Mouse (Mus musculus): ENCODE data around the gene Tmem221. TPM values are rescaled to one million over a fixed set of nuclear protein-coding genes. Genes with fewer than 3 reads are reported as not detected.
A peak's percentile ranks its signal among the peaks of the same experiment; 100 is the strongest.

Gene Tmem221
- polyA plus RNA-seq, 1 experiment from 2014 or later: 0.13 TPM

- no peak for DNase-seq (ENCODE audit: low spot score)
- no peak overlapping the region for H3K4me2 ChIP-seq (ENCODE audit: low read depth, low read length)
- H3K4me3 ChIP-seq (ENCODE audit: low read depth, low read length): no peak overlapping the region
- no peak for ATAC-seq (replicated peaks; ENCODE audit: insufficient number of reproducible peaks, low FRiP score, low TSS enrichment, low read depth)
- H3K27me3 ChIP-seq (ENCODE audit: control insufficient read depth, insufficient read depth, low read length): peaks cover 9% of the 10 kb centered on the region
- WGBS: 76% methylated on average over 7 of the region's 7 CpGs
- H3K4me1 ChIP-seq (ENCODE audit: control insufficient read depth, insufficient read depth, low read length): no peaks in the 10 kb centered on the region; the same call in 1 of the 2 replicates
- H3K36me3 ChIP-seq (replicated peaks; ENCODE audit: control insufficient read depth, insufficient read depth, low read depth, low read length): no peaks in the 10 kb centered on the region
- peaks cover 3% of the 10 kb centered on the region for H3K9me3 ChIP-seq (replicated peaks; ENCODE audit: control insufficient read depth, low read length)
- no peak overlapping the region for H3K9ac ChIP-seq (replicated peaks; ENCODE audit: low read length)
- H3K27ac ChIP-seq (replicated peaks; ENCODE audit: low read depth, low read length): no peak overlapping the region
Measured at GRCm38 (mm10) chr8:71567587-71567986, 8.9 kb upstream of the Tmem221 start.

- Histone ChIP-seq H3K4me1 (ENCODE audit: control insufficient read depth, insufficient read depth, low read length) (no peaks in the 10 kb centered on the region; the same call in 1 of the 2 replicates), H3K27ac (replicated peaks; ENCODE audit: low read depth, low read length) (no peak within 1 kb of the TSS), H3K9me3 (replicated peaks; ENCODE audit: control insufficient read depth, low read length) (peaks cover 3% of the 10 kb centered on the region), H3K36me3 (replicated peaks; ENCODE audit: control insufficient read depth, insufficient read depth, low read depth, low read length) (no peaks in the 10 kb centered on the region), H3K9ac (replicated peaks; ENCODE audit: low read length) (no peak within 1 kb of the TSS), H3K27me3 (ENCODE audit: control insufficient read depth, insufficient read depth, low read length) (peaks cover 19% of the 10 kb centered on the region), H3K4me3 (ENCODE audit: low read depth, low read length) (no peak within 1 kb of the TSS), H3K4me2 (ENCODE audit: low read depth, low read length) (no peak within 1 kb of the TSS)
- no peak for DNase-seq (ENCODE audit: low spot score)
- 53% methylated on average over 3 of the region's 3 CpGs for WGBS
- no peak for ATAC-seq (replicated peaks; ENCODE audit: insufficient number of reproducible peaks, low FRiP score, low TSS enrichment, low read depth)
Measured at GRCm38 (mm10) chr8:71566501-71566900, 7.8 kb upstream of the Tmem221 start, which contains the start of gene Nxnl1. Gene Nxnl1 (minus strand): TSS chr8:71566601.

- Histone ChIP-seq H3K9ac (replicated peaks; ENCODE audit: low read length) (no peak overlapping the region), H3K27ac (replicated peaks; ENCODE audit: low read depth, low read length) (no peak overlapping the region), H3K9me3 (replicated peaks; ENCODE audit: control insufficient read depth, low read length) (peaks cover 3% of the 10 kb centered on the region), H3K27me3 (ENCODE audit: control insufficient read depth, insufficient read depth, low read length) (peaks cover 41% of the 10 kb centered on the region), H3K4me2 (ENCODE audit: low read depth, low read length) (no peak overlapping the region), H3K4me1 (ENCODE audit: control insufficient read depth, insufficient read depth, low read length) (0 out of 2 replicates have a peak, but pooled peaks cover under 1% of the 10 kb centered on the region), H3K36me3 (replicated peaks; ENCODE audit: control insufficient read depth, insufficient read depth, low read depth, low read length) (no peaks in the 10 kb centered on the region), H3K4me3 (ENCODE audit: low read depth, low read length) (no peak overlapping the region)
- DNase-seq (ENCODE audit: low spot score) (no peak), ATAC-seq (replicated peaks; ENCODE audit: insufficient number of reproducible peaks, low FRiP score, low TSS enrichment, low read depth) (no peak)
- WGBS: 88% methylated on average over 4 of the region's 4 CpGs
Measured at GRCm38 (mm10) chr8:71563992-71564391, 5.3 kb upstream of the Tmem221 start.

GRCm38 (mm10) chr8:71562751-71563150 lies 4.1 kb upstream of the Tmem221 start:
- Histone ChIP-seq H3K9me3 (replicated peaks; ENCODE audit: control insufficient read depth, low read length) (peaks cover 3% of the 10 kb centered on the region), H3K27me3 (ENCODE audit: control insufficient read depth, insufficient read depth, low read length) (peaks cover 48% of the 10 kb centered on the region), H3K36me3 (replicated peaks; ENCODE audit: control insufficient read depth, insufficient read depth, low read depth, low read length) (no peaks in the 10 kb centered on the region), H3K9ac (replicated peaks; ENCODE audit: low read length) (no peak overlapping the region; the same call in 1 of the 2 replicates), H3K27ac (replicated peaks; ENCODE audit: low read depth, low read length) (no peak overlapping the region), H3K4me1 (ENCODE audit: control insufficient read depth, insufficient read depth, low read length) (peaks cover 6% of the 10 kb centered on the region; the same call in 1 of the 2 replicates), H3K4me2 (ENCODE audit: low read depth, low read length) (peak overlapping the region; percentile 26), H3K4me3 (ENCODE audit: low read depth, low read length) (peak overlapping the region; percentile 16; the same call in 1 of the 2 replicates)
- under 1% methylated on average over 33 of the region's 33 CpGs for WGBS
- ATAC-seq (replicated peaks; ENCODE audit: insufficient number of reproducible peaks, low FRiP score, low TSS enrichment, low read depth) (no peak), DNase-seq (ENCODE audit: low spot score) (peak; percentile 70)

- Histone ChIP-seq H3K27ac (replicated peaks; ENCODE audit: low read depth, low read length) (no peak overlapping the region), H3K4me1 (ENCODE audit: control insufficient read depth, insufficient read depth, low read length) (peaks cover 6% of the 10 kb centered on the region; the same call in 1 of the 2 replicates), H3K4me3 (ENCODE audit: low read depth, low read length) (no peak overlapping the region), H3K27me3 (ENCODE audit: control insufficient read depth, insufficient read depth, low read length) (peaks cover 61% of the 10 kb centered on the region), H3K9me3 (replicated peaks; ENCODE audit: control insufficient read depth, low read length) (peaks cover 3% of the 10 kb centered on the region), H3K36me3 (replicated peaks; ENCODE audit: control insufficient read depth, insufficient read depth, low read depth, low read length) (no peaks in the 10 kb centered on the region), H3K9ac (replicated peaks; ENCODE audit: low read length) (no peak overlapping the region), H3K4me2 (ENCODE audit: low read depth, low read length) (no peak overlapping the region)
- 2% methylated on average over 15 of the region's 15 CpGs for WGBS
- DNase-seq (ENCODE audit: low spot score): peak; percentile 81
- no peak for ATAC-seq (replicated peaks; ENCODE audit: insufficient number of reproducible peaks, low FRiP score, low TSS enrichment, low read depth)
Measured at GRCm38 (mm10) chr8:71561401-71561800, 2.7 kb upstream of the Tmem221 start.

GRCm38 (mm10) chr8:71560765-71561164 lies 2.1 kb upstream of the Tmem221 start:
- 81% methylated on average over 5 of the region's 5 CpGs for WGBS
- ATAC-seq (replicated peaks; ENCODE audit: insufficient number of reproducible peaks, low FRiP score, low TSS enrichment, low read depth) (no peak), DNase-seq (ENCODE audit: low spot score) (no peak)
- Histone ChIP-seq H3K27ac (replicated peaks; ENCODE audit: low read depth, low read length) (no peak overlapping the region), H3K4me1 (ENCODE audit: control insufficient read depth, insufficient read depth, low read length) (peaks cover 6% of the 10 kb centered on the region; the same call in 1 of the 2 replicates), H3K4me2 (ENCODE audit: low read depth, low read length) (no peak overlapping the region), H3K36me3 (replicated peaks; ENCODE audit: control insufficient read depth, insufficient read depth, low read depth, low read length) (no peaks in the 10 kb centered on the region), H3K27me3 (ENCODE audit: control insufficient read depth, insufficient read depth, low read length) (peaks cover 61% of the 10 kb centered on the region), H3K9me3 (replicated peaks; ENCODE audit: control insufficient read depth, low read length) (peaks cover 3% of the 10 kb centered on the region), H3K9ac (replicated peaks; ENCODE audit: low read length) (no peak overlapping the region), H3K4me3 (ENCODE audit: low read depth, low read length) (no peak overlapping the region)

- peaks cover 61% of the 10 kb centered on the region for H3K27me3 ChIP-seq (ENCODE audit: control insufficient read depth, insufficient read depth, low read length)
- H3K4me1 ChIP-seq (ENCODE audit: control insufficient read depth, insufficient read depth, low read length): peaks cover 6% of the 10 kb centered on the region; the same call in 1 of the 2 replicates
- no peaks in the 10 kb centered on the region for H3K36me3 ChIP-seq (replicated peaks; ENCODE audit: control insufficient read depth, insufficient read depth, low read depth, low read length)
- no peak overlapping the region for H3K4me3 ChIP-seq (ENCODE audit: low read depth, low read length)
- H3K27ac ChIP-seq (replicated peaks; ENCODE audit: low read depth, low read length): no peak overlapping the region
- H3K4me2 ChIP-seq (ENCODE audit: low read depth, low read length): no peak overlapping the region
- WGBS: 78% methylated on average over 3 of the region's 3 CpGs
- no peak overlapping the region for H3K9ac ChIP-seq (replicated peaks; ENCODE audit: low read length)
- peaks cover 3% of the 10 kb centered on the region for H3K9me3 ChIP-seq (replicated peaks; ENCODE audit: control insufficient read depth, low read length)
- DNase-seq (ENCODE audit: low spot score) (no peak), ATAC-seq (replicated peaks; ENCODE audit: insufficient number of reproducible peaks, low FRiP score, low TSS enrichment, low read depth) (no peak)
Measured at GRCm38 (mm10) chr8:71560071-71560470, 1.4 kb upstream of the Tmem221 start.

GRCm38 (mm10) chr8:71558958-71559690 lies 453 bp upstream of the Tmem221 start:
- Histone ChIP-seq H3K27ac (replicated peaks; ENCODE audit: low read depth, low read length) (no peak overlapping the region), H3K4me3 (ENCODE audit: low read depth, low read length) (peak overlapping the region; percentile 37), H3K4me1 (ENCODE audit: control insufficient read depth, insufficient read depth, low read length) (peaks cover 6% of the 10 kb centered on the region; the same call in 1 of the 2 replicates), H3K4me2 (ENCODE audit: low read depth, low read length) (peak overlapping the region; percentile 57), H3K27me3 (ENCODE audit: control insufficient read depth, insufficient read depth, low read length) (peaks cover 61% of the 10 kb centered on the region), H3K36me3 (replicated peaks; ENCODE audit: control insufficient read depth, insufficient read depth, low read depth, low read length) (no peaks in the 10 kb centered on the region), H3K9ac (replicated peaks; ENCODE audit: low read length) (0 out of 2 replicates have a peak overlapping the region, but pooled peaks have one; percentile 41), H3K9me3 (replicated peaks; ENCODE audit: control insufficient read depth, low read length) (peaks cover 2% of the 10 kb centered on the region)
- DNase-seq (ENCODE audit: low spot score): peak; percentile 85
- WGBS: 2% methylated on average over 24 of the region's 24 CpGs
- ATAC-seq (replicated peaks; ENCODE audit: insufficient number of reproducible peaks, low FRiP score, low TSS enrichment, low read depth): 0 out of 2 replicates have a peak, but pooled peaks have one; percentile 22
